Mouse (Mus musculus): ENCODE results near the gene Rimbp3.

- TF ChIP-seq SIN3A (IDR thresholded peaks at IDR 0.05; ENCODE audit: low read length), result no peak
- no peak for TF ChIP-seq POLR2A (IDR thresholded peaks at IDR 0.05; ENCODE audit: control insufficient read depth in 1 of 2, insufficient read depth in 1 of 2, low read depth in 1 of 2, low read length in 2 of 2, poor library complexity in 1 of 2)
- no peak for TF ChIP-seq USF1 (IDR thresholded peaks at IDR 0.05; ENCODE audit: low read depth, low read length)
- TF ChIP-seq CTCF (IDR thresholded peaks at IDR 0.05 in 2 of 3, conservative IDR thresholded peaks at IDR 0.05 in 1 of 3; ENCODE audit: control insufficient read depth in 1 of 3, insufficient read depth in 1 of 3, low read depth in 2 of 3, low read length in 3 of 3, poor library complexity in 1 of 3, severe bottlenecking in 1 of 3), result no peak
- no peak for TF ChIP-seq JUND (IDR thresholded peaks at IDR 0.05; ENCODE audit: low read depth, low read length)
- no peak for TF ChIP-seq RAD21 (IDR thresholded peaks at IDR 0.05; ENCODE audit: low read depth, low read length)
- TF ChIP-seq GATA1 (IDR thresholded peaks at IDR 0.05; ENCODE audit: low read depth, low read length), result no peak
- no peak for TF ChIP-seq POLR2AphosphoS2 (IDR thresholded peaks at IDR 0.05; ENCODE audit: low read length)
- TF ChIP-seq USF2 (IDR thresholded peaks at IDR 0.05; ENCODE audit: borderline replicate concordance in 1 of 2, insufficient read depth in 1 of 2, low read depth in 1 of 2, low read length in 2 of 2), result no peak
Observed at GRCm38 (mm10) chr16:17182136-17182535, 26.3 kb upstream of the Rimbp3 start.
